Mouse (Mus musculus) megakaryocyte, embryonic 14.5 days (primary cell): ENCODE data around the gene Meis3.

Experiments
- FLI1 ChIP-seq: IDR thresholded peaks from 2 replicates; pipeline ENCODE4 v1.6.1; 2012; ENCODE audit warnings: low read length, inconsistent platforms, mixed read lengths
- GATA1 ChIP-seq: IDR thresholded peaks from 3 replicates; pipeline ENCODE4 v1.6.1; 2012; ENCODE audit warnings: mixed read lengths, low read length, inconsistent platforms, borderline replicate concordance

GRCm38 (mm10) chr7:16129846-16130691 lies 44.8 kb upstream of the Meis3 start:
- no peak for TF ChIP-seq GATA1
- no peak for TF ChIP-seq FLI1
